ENCODE assay signal across 8 mouse cellular contexts in the genomic region with DNA sequence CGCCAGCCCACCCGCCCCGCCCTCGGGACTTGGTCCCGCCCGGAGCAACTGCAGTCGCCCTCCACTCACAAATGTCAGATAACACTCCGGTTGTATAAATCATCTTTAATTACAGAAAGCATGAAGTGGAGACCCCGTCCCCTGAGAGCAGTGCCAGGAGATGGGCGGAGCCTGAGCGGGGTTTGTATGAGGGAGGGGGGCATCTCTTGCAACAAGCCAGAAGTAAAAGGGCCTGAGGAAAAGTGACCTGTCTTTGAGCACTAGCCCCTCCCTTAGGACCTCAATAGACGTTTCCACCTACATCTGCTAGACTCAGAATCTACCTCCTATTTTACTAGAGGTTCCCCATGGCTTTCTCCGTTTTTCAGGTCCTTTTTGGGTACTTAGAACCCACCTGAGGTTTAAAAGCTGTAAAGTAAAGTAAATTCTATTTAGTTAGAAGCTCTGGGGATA. TPM values are rescaled to one million over a fixed set of nuclear protein-coding genes. Genes with fewer than 3 reads are reported as not detected.
A peak's percentile ranks its signal among the peaks of the same experiment; 100 is the strongest.
DNase-seq lines count a peak whose midpoint lies in the region; ATAC-seq and TF ChIP-seq lines count a peak whose summit lies in the region.

No protein-coding gene starts in this region.

- no peak; the same call in 1 of the 2 replicates for ATAC-seq in limb, embryonic 15.5 days (ENCODE audit: insufficient number of reproducible peaks, low FRiP score, low TSS enrichment, low read depth)
- ATAC-seq in stomach, embryonic 16.5 days (ENCODE audit: insufficient read depth, low FRiP score) = no peak

- WGBS in thymus, adult 2 months = 7% methylated on average over 13 of the region's 13 CpGs
- WGBS in limb, embryonic 15.5 days = 3% methylated on average over 13 of the region's 13 CpGs
- 4% methylated on average over 13 of the region's 13 CpGs for WGBS in stomach, embryonic 16.5 days

- peak overlapping the region; percentile 33; the same call in 1 of the 2 replicates for H3K9ac ChIP-seq in limb, embryonic 15.5 days
- peak overlapping the region; percentile 61; the same call in 1 of the 2 replicates for H3K9ac ChIP-seq in stomach, embryonic 16.5 days (ENCODE audit: low read length)

- peak overlapping the region; percentile 91 for H3K4me2 ChIP-seq in limb, embryonic 15.5 days
- H3K4me2 ChIP-seq in stomach, embryonic 16.5 days (ENCODE audit: low read depth, low read length) = peak overlapping the region; percentile 80

- no peak for DNase-seq in gastrocnemius, adult 2 months
- no peak for DNase-seq in gastrocnemius, postnatal 14 days
- DNase-seq in thymus, adult 2 months = no peak
- DNase-seq in thymus, adult 18-20 months = no peak
- no peak for DNase-seq in yolk sac, embryonic 10.5 days (ENCODE audit: low spot score)
- no peak for DNase-seq in frontal cortex, postnatal 36 days (ENCODE audit: low spot score in 2 of 2)

- peaks cover 9% of the 10 kb centered on the region for H3K4me1 ChIP-seq in thymus, adult 2 months (replicated peaks; ENCODE audit: control insufficient read depth, insufficient read depth, low read length)
- peaks cover 31% of the 10 kb centered on the region for H3K4me1 ChIP-seq in limb, embryonic 15.5 days
- peaks cover 20% of the 10 kb centered on the region for H3K4me1 ChIP-seq in stomach, embryonic 16.5 days (ENCODE audit: control insufficient read depth, insufficient read depth, low read length)

- no peaks in the 10 kb centered on the region for H3K9me3 ChIP-seq in limb, embryonic 15.5 days
- H3K9me3 ChIP-seq in stomach, embryonic 16.5 days (replicated peaks; ENCODE audit: control insufficient read depth, low read length) = no peaks in the 10 kb centered on the region

- H3K4me3 ChIP-seq in gastrocnemius, adult 2 months = peak overlapping the region; percentile 79
- peak overlapping the region; percentile 76 for H3K4me3 ChIP-seq in thymus, adult 2 months (ENCODE audit: control insufficient read depth, insufficient read depth, low read length)
- H3K4me3 ChIP-seq in limb, embryonic 15.5 days = peak overlapping the region; percentile 42
- H3K4me3 ChIP-seq in stomach, embryonic 16.5 days (replicated peaks; ENCODE audit: low read length) = peak overlapping the region; percentile 52

- no peak for TF ChIP-seq POLR2A in thymus, adult 2 months (IDR thresholded peaks at IDR 0.05; ENCODE audit: control insufficient read depth, extremely low read depth, insufficient read depth, low read length, poor library complexity)

- H3K27ac ChIP-seq in gastrocnemius, adult 2 months = peak overlapping the region; percentile 97
- no peak overlapping the region for H3K27ac ChIP-seq in thymus, adult 2 months (ENCODE audit: control insufficient read depth, insufficient read depth, low read length)
- H3K27ac ChIP-seq in limb, embryonic 15.5 days = no peak overlapping the region
- H3K27ac ChIP-seq in stomach, embryonic 16.5 days (ENCODE audit: low read length) = no peak overlapping the region

- H3K27me3 ChIP-seq in thymus, adult 2 months (ENCODE audit: control insufficient read depth, insufficient read depth, low read length) = peaks cover 5% of the 10 kb centered on the region; the same call in 1 of the 2 replicates
- H3K27me3 ChIP-seq in limb, embryonic 15.5 days = peaks cover 28% of the 10 kb centered on the region
- no peaks in the 10 kb centered on the region for H3K27me3 ChIP-seq in stomach, embryonic 16.5 days (ENCODE audit: control insufficient read depth, insufficient read depth, low read length)

- no peaks in the 10 kb centered on the region for H3K36me3 ChIP-seq in thymus, adult 2 months (ENCODE audit: control insufficient read depth, insufficient read depth, low read length)
- H3K36me3 ChIP-seq in limb, embryonic 15.5 days = 0 out of 2 replicates have a peak, but pooled peaks cover 8% of the 10 kb centered on the region
- no peaks in the 10 kb centered on the region for H3K36me3 ChIP-seq in stomach, embryonic 16.5 days (ENCODE audit: control insufficient read depth, insufficient read depth, low read length)

- no peak for TF ChIP-seq CTCF in gastrocnemius, adult 2 months (IDR thresholded peaks at IDR 0.05)
- no peak for TF ChIP-seq CTCF in thymus, adult 2 months (IDR thresholded peaks at IDR 0.05; ENCODE audit: borderline replicate concordance, control insufficient read depth, extremely low read depth, insufficient read depth, low read length, poor library complexity)

- intact Hi-C loops in gastrocnemius, adult 2 months (cut with DNase I) = loop anchor here (1.0 kb wide), 1 partner anchor 37 kb away; no protein-coding TSS in a partner anchor
- intact Hi-C loops in gastrocnemius, postnatal 14 days (cut with DNase I; ENCODE audit: low total_unique reads) = loop anchor here (5.0 kb wide), 1 partner anchor 34 kb away; a partner anchor contains a TSS

RNA-seq across cellular contexts. Expression of a gene that starts 0.3 kb away (rescaled TPM):
- total RNA-seq in gastrocnemius, adult 2 months (2021) = 10 to 100 TPM; 23.2 to 26.3 TPM
- 10 to 100 TPM; 75.5 to 80.7 TPM for total RNA-seq in gastrocnemius, postnatal 14 days (2021)
- polyA plus RNA-seq in thymus, adult 2 months (2012; rRNA removed) = 12.9 and 15.7 TPM in 2 replicates
- polyA plus RNA-seq in limb, embryonic 15.5 days (2015; fragmentation: Nextera tagmentation; extraction: Ambion mirVana) = 18.6 and 30.0 TPM in 2 replicates
- 5.3 and 10.3 TPM in 2 replicates for polyA plus RNA-seq in stomach, embryonic 16.5 days (2015; fragmentation: Nextera tagmentation; extraction: Ambion mirVana)

RNA-seq across cellular contexts. Expression of a gene that starts 5.6 kb away (rescaled TPM):
- 1 to 10 TPM; 3.9 to 4.7 TPM for total RNA-seq in gastrocnemius, adult 2 months (2021)
- 1 to 10 TPM; 6.6 to 8.0 TPM for total RNA-seq in gastrocnemius, postnatal 14 days (2021)
- 1.7 and 2.4 TPM in 2 replicates for polyA plus RNA-seq in thymus, adult 2 months (2012; rRNA removed)
- polyA plus RNA-seq in limb, embryonic 15.5 days (2015; fragmentation: Nextera tagmentation; extraction: Ambion mirVana) = 3.4 and 3.9 TPM in 2 replicates
- 1.8 and 2.5 TPM in 2 replicates for polyA plus RNA-seq in stomach, embryonic 16.5 days (2015; fragmentation: Nextera tagmentation; extraction: Ambion mirVana)

RNA-seq across cellular contexts. Expression of a gene that starts 9.4 kb away (rescaled TPM):
- under 1 TPM; 0.20 to 0.41 TPM for total RNA-seq in gastrocnemius, adult 2 months (2021)
- total RNA-seq in gastrocnemius, postnatal 14 days (2021) = under 1 TPM; 0.16 to 0.27 TPM
- 4.7 and 5.1 TPM in 2 replicates for polyA plus RNA-seq in thymus, adult 2 months (2012; rRNA removed)
- polyA plus RNA-seq in limb, embryonic 15.5 days (2015; fragmentation: Nextera tagmentation; extraction: Ambion mirVana) = 8.1 and 8.9 TPM in 2 replicates
- polyA plus RNA-seq in stomach, embryonic 16.5 days (2015; fragmentation: Nextera tagmentation; extraction: Ambion mirVana) = 14.2 and 15.0 TPM in 2 replicates

RNA-seq across cellular contexts. Expression of a gene that starts 19.1 kb away (rescaled TPM):
- total RNA-seq in gastrocnemius, adult 2 months (2021) = not detected
- not detected for total RNA-seq in gastrocnemius, postnatal 14 days (2021)
- 0.05 TPM in 1 of 2 replicates, not detected in the other for polyA plus RNA-seq in thymus, adult 2 months (2012; rRNA removed)
- polyA plus RNA-seq in limb, embryonic 15.5 days (2015; fragmentation: Nextera tagmentation; extraction: Ambion mirVana) = not detected in 2 replicates
- polyA plus RNA-seq in stomach, embryonic 16.5 days (2015; fragmentation: Nextera tagmentation; extraction: Ambion mirVana) = 0.03 TPM in 1 of 2 replicates, not detected in the other

RNA-seq across cellular contexts. Expression of a gene that starts 22.3 kb away (rescaled TPM):
- total RNA-seq in gastrocnemius, adult 2 months (2021) = not detected
- not detected for total RNA-seq in gastrocnemius, postnatal 14 days (2021)
- 0.22 TPM in 1 of 2 replicates, not detected in the other for polyA plus RNA-seq in thymus, adult 2 months (2012; rRNA removed)
- polyA plus RNA-seq in limb, embryonic 15.5 days (2015; fragmentation: Nextera tagmentation; extraction: Ambion mirVana) = not detected in 2 replicates
- polyA plus RNA-seq in stomach, embryonic 16.5 days (2015; fragmentation: Nextera tagmentation; extraction: Ambion mirVana) = not detected in 2 replicates
